Mouse (Mus musculus): ENCODE results near the gene Sh3rf3.
"Not testable (repeated sequence)": the region's sequence is repeated elsewhere in the genome, so short reads cannot be mapped to it uniquely, and the experiment has no call there.

Gene Sh3rf3

DNA sequence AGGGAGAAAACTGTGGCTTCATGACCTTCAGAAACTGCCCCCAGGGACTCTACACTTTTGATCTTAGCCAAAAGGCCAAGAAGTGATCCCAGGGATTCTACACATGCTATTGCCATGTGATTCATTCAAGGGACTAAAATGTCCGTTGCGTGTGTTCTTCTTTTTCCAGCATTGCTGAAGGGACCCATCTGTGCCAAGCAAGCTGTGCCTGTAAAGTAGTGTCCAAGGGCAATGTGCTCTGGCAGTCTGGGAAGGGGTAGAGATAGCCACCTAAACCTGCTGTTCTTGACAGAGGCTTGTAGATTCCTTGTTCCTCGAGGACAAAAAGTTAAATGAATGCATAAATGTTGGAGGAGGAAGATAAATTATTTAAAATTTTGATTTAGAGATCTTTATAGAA is 178.5 kb downstream of the Sh3rf3 start:
- no peak for DNase-seq

DNA sequence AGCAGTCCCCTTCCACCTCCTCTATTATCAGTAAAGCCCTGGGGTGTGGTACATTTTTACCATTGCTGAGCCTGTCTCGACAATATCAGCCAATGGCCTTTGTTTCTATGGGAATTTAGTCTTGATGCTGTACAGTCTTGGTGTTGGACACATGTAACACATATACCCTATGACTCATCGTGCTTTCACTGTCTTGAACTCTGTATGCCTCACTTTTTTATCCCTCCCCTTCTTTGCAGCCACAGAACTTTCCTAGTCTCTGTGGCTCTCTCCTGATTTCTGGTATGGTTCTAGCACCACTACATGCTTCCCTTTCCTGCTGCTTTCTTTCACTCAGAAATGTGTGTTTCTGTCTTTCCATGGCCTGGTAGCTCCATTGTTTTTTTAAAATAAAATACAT is 181.6 kb downstream of the Sh3rf3 start:
- DNase-seq: no peak

DNA sequence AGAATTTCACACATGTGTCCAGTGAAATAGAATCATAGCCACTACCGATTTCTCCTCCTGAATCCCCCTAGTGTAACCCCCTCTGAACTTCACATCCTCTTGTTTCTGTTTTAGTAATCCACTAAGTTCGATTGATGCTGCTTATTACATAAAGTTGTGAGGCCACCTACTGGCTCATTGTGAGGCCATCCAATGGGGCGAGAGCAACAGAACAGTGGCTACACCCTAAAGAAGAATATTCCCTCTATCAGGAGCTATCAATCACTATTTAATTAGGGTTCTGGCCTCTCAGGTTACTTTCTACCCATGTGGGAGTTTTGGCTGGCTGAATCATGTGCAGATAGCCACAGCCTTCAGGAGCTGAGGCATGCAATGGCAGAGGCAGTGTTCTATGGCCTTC is 182.0 kb downstream of the Sh3rf3 start:
- no peak for DNase-seq

DNA sequence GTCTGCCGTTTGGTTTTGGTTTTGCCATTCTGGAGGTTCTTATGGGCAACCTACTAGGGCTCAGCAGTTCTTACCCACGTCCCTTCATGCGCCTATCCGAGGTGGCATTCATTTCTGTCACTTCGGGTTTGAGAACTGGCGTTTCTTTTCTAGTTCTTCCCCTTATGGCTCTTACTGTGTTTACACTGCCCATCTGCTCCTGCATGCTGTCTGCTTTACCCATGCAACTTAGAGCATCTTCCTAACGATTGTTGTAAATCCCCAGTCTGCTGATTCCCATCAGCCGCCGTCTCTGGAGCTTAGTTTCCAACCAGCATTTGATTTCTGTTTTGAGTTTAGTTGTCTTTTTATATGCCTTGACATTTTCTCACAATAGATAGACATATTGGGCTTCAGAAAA is 189.2 kb downstream of the Sh3rf3 start:
- no peak for DNase-seq

DNA sequence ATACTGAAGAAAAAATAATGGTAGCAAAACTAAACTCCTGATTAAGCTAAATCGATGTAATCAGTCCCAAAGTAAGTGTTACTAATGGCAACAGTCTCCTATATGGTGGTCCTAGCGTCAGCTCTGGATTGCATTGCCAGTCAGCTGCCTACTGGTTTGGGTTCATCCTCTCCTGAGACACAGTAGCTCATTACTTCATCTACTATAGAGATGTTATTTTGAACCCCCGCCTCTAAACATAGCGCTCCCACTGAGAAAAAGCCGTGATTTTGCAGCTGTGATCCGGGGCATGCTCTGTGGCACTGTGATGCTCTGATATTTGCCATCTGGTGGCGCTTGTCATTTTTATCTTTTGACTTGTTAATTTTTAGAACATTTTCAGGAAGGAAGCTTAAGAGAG is 198.3 kb downstream of the Sh3rf3 start:
- DNase-seq: no peak

DNA sequence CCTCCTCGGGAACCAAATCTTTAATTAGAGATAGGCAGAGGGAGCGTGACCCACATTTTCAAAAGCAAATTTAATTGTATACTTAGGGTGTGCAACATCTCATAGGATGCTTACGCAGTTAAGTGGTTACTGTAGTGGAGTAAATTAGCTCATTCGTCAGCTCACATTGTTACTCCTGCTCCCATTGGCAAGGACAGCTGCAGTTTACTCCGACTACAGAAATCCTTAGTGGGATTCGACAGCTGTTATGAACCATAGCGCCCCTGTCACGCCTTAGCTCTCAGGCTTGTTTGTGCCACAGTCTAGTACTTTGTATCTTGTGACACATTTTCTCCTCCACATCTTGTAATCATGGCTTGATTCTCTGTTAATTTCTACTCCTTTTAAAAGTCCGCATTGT is 200.5 kb downstream of the Sh3rf3 start:
- no peak for DNase-seq

DNA sequence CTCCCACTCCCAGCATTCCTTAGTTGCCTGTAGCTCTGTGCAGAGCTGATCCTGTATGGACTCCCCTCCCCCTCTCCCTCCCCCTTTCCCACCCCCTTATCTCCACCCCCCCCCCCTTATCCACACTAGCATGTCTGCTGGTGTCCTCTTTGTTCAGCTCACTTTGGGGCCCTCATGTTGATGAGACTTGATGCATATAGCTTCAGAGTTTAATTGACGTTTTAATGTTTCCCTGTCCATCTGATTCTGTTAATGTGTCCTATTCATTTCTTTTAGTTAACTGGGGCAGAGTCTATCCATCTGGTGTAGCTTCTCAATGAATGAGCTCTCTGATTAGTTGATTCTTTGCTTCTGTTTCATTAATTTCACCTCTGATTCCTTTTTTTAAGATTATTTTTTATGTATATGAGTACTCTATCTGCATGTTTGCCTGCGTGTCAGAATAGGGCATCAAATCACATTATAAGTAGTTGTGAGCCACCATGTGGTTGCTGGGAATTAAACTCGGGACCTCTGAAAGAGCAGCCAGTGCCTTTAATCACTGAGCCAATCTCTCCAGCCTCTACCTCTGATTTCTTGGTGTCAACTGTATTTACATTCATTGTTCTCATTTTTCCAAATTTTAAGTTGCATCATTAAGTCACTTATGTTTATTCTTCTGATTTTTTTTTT is 206.3 kb downstream of the Sh3rf3 start:
- no peak for DNase-seq

DNA sequence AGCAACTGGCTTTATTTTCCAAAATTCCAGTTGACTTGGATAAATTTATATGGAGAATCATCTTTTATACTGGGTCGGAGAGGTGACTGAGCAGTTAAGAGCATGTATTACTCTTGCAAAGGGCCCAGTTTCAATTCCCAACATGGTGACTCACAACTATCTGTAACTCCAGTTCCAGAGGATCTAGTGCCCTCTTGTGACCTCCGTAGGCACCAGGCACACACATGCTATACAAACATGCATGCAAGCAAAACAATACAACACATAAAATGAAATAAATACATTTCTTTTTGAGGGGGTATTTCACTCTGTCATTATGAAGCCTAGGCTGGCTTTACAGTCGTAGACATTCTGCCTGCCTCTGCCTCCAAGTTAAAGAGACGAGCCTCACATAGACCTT is 237.3 kb downstream of the Sh3rf3 start:
- DNase-seq: no peak

DNA sequence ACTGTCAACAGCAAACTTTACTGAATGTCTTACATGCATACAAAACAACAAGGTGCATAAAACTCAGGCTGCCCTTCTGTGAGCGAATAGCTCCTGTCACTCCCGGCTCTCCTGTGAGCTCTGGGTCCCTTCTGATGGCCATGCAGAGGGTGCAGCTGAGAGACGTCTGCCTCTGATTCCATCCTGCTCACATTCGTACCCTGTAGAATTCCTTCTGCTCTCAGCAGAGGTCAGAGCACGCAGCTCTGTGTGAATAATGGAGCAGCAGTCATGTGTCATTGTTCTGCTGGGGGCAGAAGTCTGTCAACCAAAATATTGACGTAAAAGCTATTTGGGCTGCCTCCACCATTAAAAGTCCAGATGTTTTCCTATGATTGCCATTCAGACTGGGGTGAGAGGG is 243.1 kb downstream of the Sh3rf3 start:
- DNase-seq: no peak

DNA sequence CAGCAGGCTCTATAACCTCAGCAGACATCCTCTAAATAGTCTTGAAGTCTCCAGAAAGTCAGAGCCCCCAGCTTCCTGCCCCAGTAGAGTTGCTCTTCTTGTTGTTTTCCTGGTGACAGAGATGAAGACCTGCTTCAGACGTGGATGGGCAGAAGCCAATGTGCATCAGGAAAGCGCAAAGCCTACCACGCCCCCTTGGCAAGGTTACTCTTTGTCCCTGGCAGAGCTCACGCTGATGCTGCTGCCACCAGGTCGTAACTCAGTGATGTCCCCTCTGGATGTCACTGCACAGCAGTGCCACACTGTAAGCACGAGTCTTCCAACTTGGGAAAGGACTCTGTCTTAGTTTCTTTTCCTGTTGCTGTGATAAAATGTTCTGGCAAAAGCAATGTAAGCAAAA is 253.6 kb downstream of the Sh3rf3 start:
- DNase-seq: no peak

DNA sequence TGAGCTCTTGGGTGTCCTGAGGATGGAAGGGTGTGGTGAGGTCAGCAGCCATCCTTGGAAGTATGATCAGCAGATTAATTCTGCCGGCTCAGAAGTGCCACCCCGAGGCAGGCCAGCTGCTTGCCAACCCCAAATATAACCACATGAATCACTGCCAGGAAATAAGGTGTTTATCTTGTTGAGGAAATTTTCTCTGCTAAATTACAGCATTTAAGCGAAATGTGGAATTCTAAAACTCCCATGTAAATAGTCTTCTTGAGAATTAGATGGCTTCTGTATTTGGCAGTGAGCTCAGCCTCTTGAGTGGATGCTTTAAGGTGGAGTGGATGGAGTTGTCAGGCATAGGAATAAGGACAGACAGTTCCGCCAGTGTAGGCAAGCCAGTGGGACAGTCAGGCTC is 259.7 kb downstream of the Sh3rf3 start:
- no peak for DNase-seq

DNA sequence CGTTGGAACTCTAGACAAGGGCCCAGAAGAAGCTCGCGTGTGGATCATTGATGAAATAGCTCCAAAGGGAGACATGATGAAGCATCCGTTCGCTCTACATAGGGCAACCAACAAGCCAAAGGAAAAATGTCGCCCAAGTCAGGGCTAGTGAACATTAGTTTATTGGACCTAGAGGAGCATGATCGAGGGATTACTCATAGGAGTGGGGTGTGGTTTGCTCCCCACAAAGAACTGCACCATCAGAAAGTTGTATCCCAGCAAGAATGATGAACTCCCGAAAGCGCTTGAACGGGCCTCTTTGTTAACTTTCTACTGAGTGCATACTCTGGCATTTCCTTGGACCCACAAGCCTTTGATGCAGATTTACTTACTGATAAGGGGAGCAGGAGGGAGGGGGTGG is 263.5 kb downstream of the Sh3rf3 start:
- no peak for DNase-seq

DNA sequence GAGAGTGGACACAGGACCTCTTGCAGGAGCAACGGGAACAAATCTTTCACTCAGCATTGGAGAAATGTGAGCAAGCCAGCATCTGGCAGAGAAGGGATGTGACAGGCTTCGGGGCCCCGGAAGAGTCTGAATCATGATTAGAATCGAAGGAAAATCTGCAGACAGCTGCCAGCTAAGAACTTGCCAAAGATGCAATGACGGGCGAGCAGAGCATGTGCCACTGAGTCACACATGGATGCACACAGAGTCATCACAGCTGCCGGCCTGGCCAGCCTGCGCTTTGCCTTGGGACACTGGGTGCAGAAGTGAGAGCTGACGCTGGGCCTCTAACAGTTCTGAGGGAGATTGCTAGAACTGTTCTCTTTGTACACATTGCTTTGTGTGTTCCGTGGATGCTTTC is 264.8 kb downstream of the Sh3rf3 start:
- no peak for DNase-seq

DNA sequence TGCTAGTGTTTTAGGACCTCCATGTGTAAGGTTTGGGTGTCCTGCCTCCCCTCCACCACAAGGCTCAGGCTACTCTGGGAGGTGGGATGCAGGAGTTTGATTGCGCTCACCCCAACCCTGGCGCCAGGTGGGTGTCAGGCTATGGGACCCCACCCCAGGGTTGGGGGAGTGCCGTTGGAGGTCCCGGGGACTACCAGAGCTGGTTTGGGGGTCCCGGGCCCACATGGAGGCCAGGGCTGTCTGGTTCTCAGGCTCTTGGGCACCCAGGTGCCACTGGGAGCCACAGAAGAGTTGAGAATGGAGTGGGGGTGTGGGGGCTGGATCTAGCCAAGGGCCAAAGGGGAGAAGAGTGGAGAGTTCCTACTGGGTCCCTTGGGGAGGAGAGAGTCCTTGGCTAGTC is 272.4 kb downstream of the Sh3rf3 start:
- no peak for DNase-seq

DNA sequence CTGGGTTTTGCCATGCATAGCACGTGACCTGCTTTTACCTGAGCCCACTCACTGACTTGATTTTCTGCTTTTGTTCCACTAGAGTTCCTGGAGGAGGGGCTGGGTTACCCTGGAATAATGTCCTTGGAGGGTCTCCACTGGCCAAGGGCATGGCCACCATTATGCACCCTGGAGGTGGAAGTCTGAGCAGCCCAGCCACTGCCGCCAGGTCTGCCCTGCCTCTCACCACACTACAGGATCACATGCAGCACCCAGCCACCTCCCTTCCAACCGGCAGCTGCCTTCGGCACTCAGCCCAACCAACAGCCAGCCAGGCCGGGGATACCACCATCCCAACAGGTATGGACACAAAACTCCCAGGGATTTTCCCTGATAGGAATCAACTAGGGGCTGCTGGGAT is 273.4 kb downstream of the Sh3rf3 start:
- no peak for DNase-seq

DNA sequence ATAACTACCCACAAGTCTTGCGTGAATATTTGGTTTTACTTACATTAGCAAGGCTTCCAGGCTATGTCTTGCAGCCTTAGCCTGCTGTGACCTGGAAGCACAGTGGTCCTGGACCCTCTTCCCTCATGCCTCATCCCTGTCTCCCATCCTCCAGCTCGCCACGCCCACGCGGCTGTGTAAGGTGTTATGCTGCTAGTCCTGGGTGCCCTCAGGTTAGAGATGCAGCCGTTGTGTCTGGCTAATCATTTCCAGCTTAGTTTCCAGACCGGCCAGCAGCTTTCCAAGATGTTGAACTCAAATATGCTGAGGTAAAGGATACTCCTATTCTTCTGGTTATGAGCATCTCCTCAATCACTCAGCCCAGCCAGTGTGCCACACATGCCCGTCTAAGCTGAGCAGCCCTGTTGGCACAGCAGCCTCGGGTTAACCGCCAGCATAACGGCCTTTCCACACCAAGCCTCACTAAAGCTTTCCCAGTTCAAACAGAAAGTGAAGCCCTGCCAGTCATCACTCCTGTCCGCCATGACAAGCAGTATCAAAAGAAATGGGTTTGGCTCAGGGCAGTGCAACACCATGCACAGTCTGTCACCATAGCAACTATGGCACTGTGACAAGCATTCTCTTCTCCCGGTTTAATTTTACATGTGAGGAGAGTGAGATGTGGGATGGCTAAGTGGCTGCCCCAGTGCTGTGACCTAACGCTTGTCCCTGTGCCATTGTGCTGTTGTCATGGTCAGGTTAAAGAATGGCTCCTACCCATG is 276.9 kb downstream of the Sh3rf3 start:
- no peak for DNase-seq

DNA sequence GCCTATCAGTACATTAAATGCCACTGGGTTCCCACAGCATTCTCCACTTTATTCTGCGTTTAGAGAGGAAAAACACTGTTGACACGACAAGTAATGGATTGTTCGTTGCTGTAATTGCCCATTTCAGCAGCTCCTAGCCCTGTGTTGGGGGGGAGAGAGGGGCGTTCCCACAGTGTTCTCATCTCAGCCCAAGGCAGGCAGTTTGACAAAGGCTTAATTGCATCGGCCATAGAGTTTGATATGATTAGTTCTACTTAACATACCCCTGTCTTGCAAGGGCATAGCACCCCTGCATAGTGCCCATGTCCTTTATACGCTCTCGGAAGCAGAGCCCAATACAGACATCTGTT is 277.4 kb downstream of the Sh3rf3 start:
- no peak for DNase-seq

DNA sequence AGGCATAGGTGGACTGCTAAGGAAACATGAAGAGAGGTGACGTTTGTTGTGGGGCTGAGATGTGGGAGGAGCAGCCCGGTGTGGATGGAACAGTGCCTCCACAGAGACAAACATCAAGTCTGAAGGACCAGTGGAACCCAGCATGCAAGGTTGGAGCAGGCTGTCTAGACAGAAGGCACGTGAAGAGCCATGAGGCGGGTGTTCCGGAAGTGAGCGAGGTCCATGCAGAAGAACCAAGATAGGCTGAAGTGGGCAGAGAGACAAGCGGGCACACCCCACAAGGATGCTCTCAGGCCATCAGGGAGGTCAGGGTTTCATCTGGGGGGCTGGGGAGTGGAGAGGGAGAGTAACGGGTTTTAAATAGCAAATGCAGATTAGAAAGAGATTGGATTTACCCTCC is 278.4 kb downstream of the Sh3rf3 start:
- DNase-seq: no peak

DNA sequence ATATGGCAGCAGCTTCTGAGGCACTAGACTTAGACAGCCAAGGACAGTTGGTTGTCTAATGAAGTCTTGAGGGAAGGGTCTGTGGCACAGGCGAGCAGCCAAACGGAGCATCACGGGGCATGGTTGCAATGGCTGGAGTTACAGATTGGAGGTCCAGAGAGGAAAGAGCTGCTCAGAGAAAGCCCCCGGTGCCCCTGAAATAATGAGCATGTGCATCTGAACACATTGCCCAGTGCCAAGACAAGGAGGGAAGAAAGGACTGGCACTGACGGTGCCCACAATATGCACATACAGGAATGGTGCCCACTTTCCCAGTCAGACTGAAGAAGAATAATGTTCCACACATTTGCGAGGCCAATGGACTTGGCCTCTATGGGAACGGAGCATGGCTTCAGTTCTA is 278.8 kb downstream of the Sh3rf3 start:
- no peak for DNase-seq

DNA sequence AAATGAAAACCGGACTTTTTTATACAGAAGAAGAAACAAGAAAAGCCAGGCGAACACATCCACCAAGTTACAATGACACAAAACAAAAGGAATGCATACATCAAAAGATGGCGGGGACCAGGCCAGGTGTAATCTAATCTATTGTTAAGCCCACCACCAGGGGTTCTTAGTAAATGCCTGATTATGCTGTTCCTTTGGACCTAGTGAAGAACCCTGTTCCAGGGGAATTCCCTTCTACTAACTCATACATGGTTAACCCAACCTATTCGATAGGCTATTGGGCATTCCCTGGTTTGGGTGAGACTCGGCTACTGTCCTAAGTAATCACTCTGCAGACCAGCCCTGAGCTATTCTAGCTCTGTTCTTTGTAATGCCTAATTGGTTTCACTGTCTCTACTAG is 289.9 kb downstream of the Sh3rf3 start:
- not testable (repeated sequence) for DNase-seq

DNA sequence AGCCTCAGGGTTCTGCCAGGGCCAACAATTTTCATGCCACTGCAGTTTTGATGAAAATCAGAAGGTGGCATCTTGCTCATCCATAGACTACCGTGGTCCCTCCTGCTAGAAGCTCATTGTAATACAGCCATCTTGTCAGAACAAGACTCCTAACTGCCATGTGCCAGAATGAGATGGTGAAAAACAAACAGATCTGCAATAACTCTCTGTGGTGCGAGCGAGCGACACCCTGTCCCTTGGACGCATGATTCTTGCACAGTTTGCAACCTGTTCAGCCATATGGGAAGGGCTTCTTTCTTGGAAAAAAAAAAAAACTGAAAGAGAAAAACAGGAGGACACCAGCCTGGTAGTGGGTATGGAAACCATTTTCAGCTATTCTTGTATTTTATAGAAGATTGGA is 291.5 kb downstream of the Sh3rf3 start:
- no peak for DNase-seq

DNA sequence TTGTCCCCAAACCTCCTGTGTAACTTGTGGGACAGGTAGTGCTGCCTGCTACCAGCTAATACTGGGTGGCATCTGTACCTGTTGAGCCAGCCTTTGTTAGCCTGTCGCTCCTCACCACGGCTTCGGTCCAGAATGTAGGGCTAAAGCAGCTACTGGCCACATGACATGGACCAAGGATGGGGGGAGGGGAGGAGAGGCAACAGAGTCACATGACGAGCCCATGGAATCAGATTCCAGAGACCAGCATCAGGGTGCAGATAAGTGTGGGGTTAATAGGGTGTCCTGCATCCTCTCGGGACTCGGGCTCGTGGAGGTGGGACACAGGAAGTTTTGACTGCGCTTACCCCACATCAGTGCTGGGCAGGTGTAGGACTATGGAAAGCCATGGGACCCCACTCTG is 292.7 kb downstream of the Sh3rf3 start:
- DNase-seq: no peak

DNA sequence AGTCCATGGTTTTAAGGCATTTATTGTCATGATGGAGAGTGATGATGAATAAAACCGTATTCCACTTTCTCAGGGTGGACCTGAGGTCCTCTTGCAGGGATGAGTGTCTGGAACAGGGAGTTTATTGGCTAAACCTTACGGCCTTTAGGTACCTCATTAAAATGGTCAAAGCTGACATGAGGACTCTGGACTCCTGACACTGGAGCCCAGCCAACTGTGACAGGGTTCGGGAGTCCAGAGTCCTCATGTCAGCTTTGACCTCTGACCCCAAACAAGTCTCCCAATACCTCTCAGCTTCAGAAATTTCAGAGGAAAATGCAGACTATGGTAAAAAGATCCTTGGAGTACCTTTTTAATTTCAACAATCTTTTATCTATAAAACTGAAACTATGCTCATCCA is 293.5 kb downstream of the Sh3rf3 start:
- no peak for DNase-seq

DNA sequence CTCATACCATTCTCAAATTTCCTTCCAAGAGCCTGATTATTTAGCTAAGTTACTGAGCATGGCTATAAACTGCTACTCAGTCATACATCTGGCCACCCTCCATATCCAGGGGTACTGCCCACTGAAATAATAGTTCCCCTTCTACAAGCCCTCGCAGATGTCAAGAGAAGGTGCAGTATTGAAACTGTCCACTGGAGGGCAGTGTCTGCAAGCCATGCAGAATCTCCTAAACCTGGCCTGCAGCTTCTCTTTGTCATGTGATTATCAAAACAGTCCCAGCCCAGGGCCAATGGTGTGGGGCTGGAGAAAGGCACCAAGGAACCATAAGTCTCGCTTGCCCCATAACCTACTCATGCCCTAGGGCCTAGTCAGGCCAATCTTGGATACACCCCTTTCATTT is 295.9 kb downstream of the Sh3rf3 start:
- DNase-seq: peak; percentile 67 to 69

DNA sequence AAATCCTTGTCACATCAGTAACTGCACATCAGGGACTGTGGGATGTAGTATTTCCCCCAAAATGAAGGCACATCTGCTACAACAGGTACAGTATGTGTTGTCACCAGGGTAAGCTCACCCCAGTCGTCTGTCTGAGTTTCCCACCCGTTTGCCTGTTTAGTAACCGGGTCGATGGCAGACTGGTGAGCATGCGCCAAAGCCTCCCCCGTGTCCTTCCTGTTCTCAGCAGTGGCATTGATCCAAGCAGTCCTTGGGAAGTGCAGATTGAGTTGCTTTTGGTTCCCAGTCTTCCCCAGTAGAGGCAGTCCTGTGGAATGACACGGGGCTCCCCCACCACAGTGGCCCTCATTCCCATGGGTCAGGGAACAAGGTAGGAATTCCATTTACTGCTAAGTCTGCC is 297.2 kb downstream of the Sh3rf3 start:
- no peak for DNase-seq
